In the genomic region with DNA sequence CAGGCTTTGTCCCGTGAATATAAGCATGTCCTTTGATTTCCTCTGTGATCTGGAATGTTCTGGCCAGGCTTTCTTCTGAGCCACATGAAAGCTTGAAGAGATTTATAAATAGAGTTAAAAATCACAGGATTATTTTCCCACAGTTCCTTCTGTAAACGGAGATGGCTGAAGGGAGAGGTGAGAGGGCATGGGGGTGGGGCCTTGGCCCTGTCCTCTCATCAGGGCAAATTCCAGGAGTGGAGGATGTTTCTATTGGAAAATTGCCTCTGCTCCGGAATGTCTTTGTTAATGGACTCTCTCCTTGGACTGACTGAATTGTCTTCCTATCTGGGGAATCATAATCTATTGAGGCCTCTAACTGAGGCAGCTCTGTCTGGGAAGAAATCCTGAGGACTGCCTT, we compare ENCODE assay signal across 9 mouse cellular contexts. TPM values are rescaled to one million over a fixed set of nuclear protein-coding genes. Genes with fewer than 3 reads are reported as not detected.
A peak's percentile ranks its signal among the peaks of the same experiment; 100 is the strongest.
DNase-seq lines count a peak whose midpoint lies in the region; ATAC-seq and TF ChIP-seq lines count a peak whose summit lies in the region.
"Had no signal": no experiment of that assay in that cellular context is flagged by ENCODE, and none has a peak within 500 bp of the region (broad histone marks: within the 10 kb centered on the region; RNA-seq: fewer than 3 reads in every experiment).

No protein-coding gene starts in this region.

- DNase-seq in adrenal gland, adult 2 months = peak; percentile 32
- no peak for DNase-seq in adrenal gland, postnatal 10 days
- DNase-seq in embryonic facial prominence, embryonic 10.5 days (ENCODE audit: low spot score) = peak; percentile 37
- DNase-seq in kidney, adult 2 months = peak; percentile 88
- DNase-seq in lung, postnatal 0 days (ENCODE audit: low spot score) = peak; percentile 65
- DNase-seq in gastrocnemius, adult 18-20 months (ENCODE audit: low spot score) = no peak
- no peak for DNase-seq in midbrain, embryonic 11.5 days (ENCODE audit: low spot score, missing footprints)
- DNase-seq in right cerebral cortex, postnatal 14 days = no peak

- H3K4me2 ChIP-seq in lung, postnatal 0 days (replicated peaks; ENCODE audit: low read depth, low read length) = no peak overlapping the region
- no peak overlapping the region for H3K4me2 ChIP-seq in midbrain, embryonic 11.5 days
- H3K4me2 ChIP-seq: neural tube, embryonic 13.5 days had no signal

- ATAC-seq in lung, postnatal 0 days = peak; percentile 73
- no peak for ATAC-seq in midbrain, embryonic 11.5 days (ENCODE audit: low FRiP score)

- TF ChIP-seq POLR2A in kidney, adult 2 months (IDR thresholded peaks at IDR 0.05; ENCODE audit: low read depth, low read length) = no peak

- no peak for TF ChIP-seq EP300 in lung, postnatal 0 days (IDR thresholded peaks at IDR 0.05)

- no peak overlapping the region for H3K4me3 ChIP-seq in embryonic facial prominence, embryonic 10.5 days
- H3K4me3 ChIP-seq in kidney, adult 2 months (ENCODE audit: insufficient read depth, low read depth, low read length) = no peak overlapping the region
- H3K4me3 ChIP-seq in lung, postnatal 0 days (ENCODE audit: low read depth, low read length) = no peak overlapping the region
- no peak overlapping the region for H3K4me3 ChIP-seq in midbrain, embryonic 11.5 days (ENCODE audit: low read depth, low read length)
- H3K4me3 ChIP-seq: neural tube, embryonic 13.5 days had no signal

- WGBS in embryonic facial prominence, embryonic 10.5 days = 21% methylated on average over 3 of the region's 3 CpGs
- 22% methylated on average over 3 of the region's 3 CpGs for WGBS in kidney, adult 2 months
- WGBS in lung, postnatal 0 days = 4% methylated on average over 3 of the region's 3 CpGs
- WGBS in midbrain, embryonic 11.5 days = 44% methylated on average over 3 of the region's 3 CpGs

- peaks cover 14% of the 10 kb centered on the region; the same call in 1 of the 2 replicates for H3K4me1 ChIP-seq in embryonic facial prominence, embryonic 10.5 days
- H3K4me1 ChIP-seq in kidney, adult 2 months (ENCODE audit: control insufficient read depth, insufficient read depth, low read length) = peaks cover 7% of the 10 kb centered on the region
- H3K4me1 ChIP-seq in lung, postnatal 0 days (ENCODE audit: insufficient read depth, low read depth, low read length) = no peaks in the 10 kb centered on the region
- H3K4me1 ChIP-seq in midbrain, embryonic 11.5 days (ENCODE audit: control insufficient read depth, insufficient read depth, low read length) = no peaks in the 10 kb centered on the region

- H3K9me3 ChIP-seq in embryonic facial prominence, embryonic 10.5 days = no peaks in the 10 kb centered on the region
- H3K9me3 ChIP-seq in lung, postnatal 0 days (ENCODE audit: low read length) = no peaks in the 10 kb centered on the region
- H3K9me3 ChIP-seq in midbrain, embryonic 11.5 days (ENCODE audit: control insufficient read depth, low read length) = no peaks in the 10 kb centered on the region
- H3K9me3 ChIP-seq: neural tube, embryonic 13.5 days had no signal

- peak overlapping the region; percentile 66 for H3K27ac ChIP-seq in embryonic facial prominence, embryonic 10.5 days (replicated peaks)
- peak overlapping the region; percentile 1; the same call in 1 of the 2 replicates for H3K27ac ChIP-seq in kidney, adult 2 months (ENCODE audit: insufficient read depth, low read depth, low read length)
- no peak overlapping the region for H3K27ac ChIP-seq in lung, postnatal 0 days (ENCODE audit: low read length)
- H3K27ac ChIP-seq in midbrain, embryonic 11.5 days (ENCODE audit: low read depth, low read length) = no peak overlapping the region
- H3K27ac ChIP-seq: neural tube, embryonic 13.5 days had no signal

- no peak for TF ChIP-seq CTCF in kidney, adult 2 months (conservative IDR thresholded peaks at IDR 0.05; ENCODE audit: insufficient read depth, insufficient read length, low read depth, low read length)
- no peak for TF ChIP-seq CTCF in lung, postnatal 0 days (IDR thresholded peaks at IDR 0.05)

- H3K36me3 ChIP-seq in embryonic facial prominence, embryonic 10.5 days (replicated peaks) = no peaks in the 10 kb centered on the region
- no peaks in the 10 kb centered on the region for H3K36me3 ChIP-seq in kidney, adult 2 months (ENCODE audit: control insufficient read depth, insufficient read depth, low read length)
- no peaks in the 10 kb centered on the region for H3K36me3 ChIP-seq in lung, postnatal 0 days (ENCODE audit: insufficient read depth, low read length)
- no peaks in the 10 kb centered on the region for H3K36me3 ChIP-seq in midbrain, embryonic 11.5 days (ENCODE audit: control insufficient read depth, insufficient read depth, low read length)
- H3K36me3 ChIP-seq: neural tube, embryonic 13.5 days had no signal

- no peaks in the 10 kb centered on the region; the same call in 1 of the 2 replicates for H3K27me3 ChIP-seq in embryonic facial prominence, embryonic 10.5 days (replicated peaks; ENCODE audit: low read depth, poor library complexity, severe bottlenecking)
- H3K27me3 ChIP-seq in kidney, adult 2 months (replicated peaks; ENCODE audit: control insufficient read depth, insufficient read depth, low read length) = no peaks in the 10 kb centered on the region
- H3K27me3 ChIP-seq in lung, postnatal 0 days (replicated peaks; ENCODE audit: insufficient read depth, low read length) = no peaks in the 10 kb centered on the region
- H3K27me3 ChIP-seq in midbrain, embryonic 11.5 days (ENCODE audit: control insufficient read depth, insufficient read depth, low read length) = no peaks in the 10 kb centered on the region
- H3K27me3 ChIP-seq: neural tube, embryonic 13.5 days had no signal

- H3K9ac ChIP-seq in lung, postnatal 0 days (replicated peaks; ENCODE audit: low read depth) = no peak overlapping the region
- H3K9ac ChIP-seq in midbrain, embryonic 11.5 days (ENCODE audit: low read length) = no peak overlapping the region
- H3K9ac ChIP-seq: neural tube, embryonic 13.5 days had no signal

RNA-seq across cellular contexts. Expression of a gene that starts 15.6 kb away (rescaled TPM):
- 1 to 10 TPM; 1.0 to 1.3 TPM for total RNA-seq in adrenal gland, adult 2 months (2021)
- polyA plus RNA-seq in adrenal gland, adult 2 months (2012; rRNA removed) = 1.5 and 2.4 TPM in 2 replicates
- 1 to 10 TPM; 3.1 to 4.2 TPM for total RNA-seq in adrenal gland, postnatal 10 days (2021)
- 1.2 and 1.7 TPM in 2 replicates for polyA plus RNA-seq in embryonic facial prominence, embryonic 10.5 days (2016; fragmentation: Nextera tagmentation; extraction: Ambion mirVana)
- 0.50 and 1.3 TPM in 2 replicates for polyA plus RNA-seq in kidney, adult 2 months (2012; rRNA removed)
- 2.3 and 3.2 TPM in 2 replicates for polyA plus RNA-seq in lung, postnatal 0 days (2015; fragmentation: Nextera tagmentation; extraction: Ambion mirVana)
- total RNA-seq in gastrocnemius, adult 18-20 months (2021) = 10 to 100 TPM; 26.5 to 32.8 TPM
- polyA plus RNA-seq in midbrain, embryonic 11.5 days (2014; fragmentation: Nextera tagmentation; extraction: Ambion mirVana) = 5.8 and 6.5 TPM in 2 replicates

RNA-seq across cellular contexts. Expression of a gene that starts 19.0 kb away (rescaled TPM):
- 100 to 1,000 TPM; 164 to 210 TPM for total RNA-seq in adrenal gland, adult 2 months (2021)
- polyA plus RNA-seq in adrenal gland, adult 2 months (2012; rRNA removed) = 60.9 and 67.0 TPM in 2 replicates
- total RNA-seq in adrenal gland, postnatal 10 days (2021) = 100 to 1,000 TPM; 110 to 117 TPM
- 59.1 and 62.5 TPM in 2 replicates for polyA plus RNA-seq in embryonic facial prominence, embryonic 10.5 days (2016; fragmentation: Nextera tagmentation; extraction: Ambion mirVana)
- 103 and 111 TPM in 2 replicates for polyA plus RNA-seq in kidney, adult 2 months (2012; rRNA removed)
- polyA plus RNA-seq in lung, postnatal 0 days (2015; fragmentation: Nextera tagmentation; extraction: Ambion mirVana) = 52.1 and 54.6 TPM in 2 replicates
- total RNA-seq in gastrocnemius, adult 18-20 months (2021) = 100 to 1,000 TPM; 211 to 216 TPM
- 63.9 and 64.7 TPM in 2 replicates for polyA plus RNA-seq in midbrain, embryonic 11.5 days (2014; fragmentation: Nextera tagmentation; extraction: Ambion mirVana)

Comparison
In these comparisons a context has a peak if more than half of its experiments do, and no peak if none do; other contexts are left out.
1. DNase-seq: peak in adrenal gland, adult 2 months (single experiment), embryonic facial prominence, embryonic 10.5 days (single experiment), kidney, adult 2 months (single experiment) and lung, postnatal 0 days (single experiment); none in adrenal gland, postnatal 10 days (single experiment), gastrocnemius, adult 18-20 months (single experiment), midbrain, embryonic 11.5 days (single experiment) and right cerebral cortex, postnatal 14 days (single experiment).
2. H3K27ac ChIP-seq: peak in embryonic facial prominence, embryonic 10.5 days (single experiment) and kidney, adult 2 months (single experiment); none in lung, postnatal 0 days (single experiment) and midbrain, embryonic 11.5 days (single experiment).